Mouse (Mus musculus): ENCODE measurements around the gene Cux1.

DNA sequence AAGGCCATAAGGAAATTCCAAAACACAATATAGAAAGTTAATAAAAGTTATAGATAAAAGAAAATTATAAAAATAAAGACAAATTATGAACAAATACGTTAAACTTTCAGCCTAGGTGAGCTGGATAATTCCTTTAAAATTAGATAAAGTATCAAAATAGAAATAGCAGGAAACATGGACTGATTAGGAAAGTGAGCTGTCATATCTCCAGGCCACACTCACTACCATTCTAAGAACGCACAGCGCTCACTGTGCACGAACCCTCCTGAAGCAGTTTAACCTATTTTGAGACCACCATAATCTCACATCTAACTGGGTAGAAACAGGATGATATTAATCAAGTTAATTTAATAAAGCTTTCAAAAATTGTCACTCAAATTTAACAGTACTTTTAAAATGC is 22.2 kb downstream of the Cux1 start:
- TF ChIP-seq CTCF (IDR thresholded peaks at IDR 0.05), result no peak
- TF ChIP-seq POLR2A (IDR thresholded peaks at IDR 0.05; ENCODE audit: insufficient read depth, low read depth, low read length), result no peak
